Mouse (Mus musculus) G1E (cell line): ENCODE data around the gene Tagap. TPM values are rescaled to one million over a fixed set of nuclear protein-coding genes. Genes with fewer than 3 reads are reported as not detected.

ENCODE experiments used
- ATAC-seq: 2 replicates; pipeline ENCODE4 v1.8.0; 2016; ENCODE audit warnings: mild to moderate bottlenecking; ENCODE audit not compliant: insufficient number of reproducible peaks, poor library complexity, low FRiP score, severe bottlenecking; ENCODE audit errors: extremely low read depth
- DNase-seq: peaks from one replicate; pipeline ENCODE4 v3.0.0; 2012; ENCODE audit warnings: low spot score
- H3K27me3 ChIP-seq: 2 replicates; pipeline ENCODE4 v1.6.1; 2012; ENCODE audit warnings: mild to moderate bottlenecking, low read length, inconsistent platforms; ENCODE audit not compliant: insufficient read depth
- H3K36me3 ChIP-seq: replicated peaks from 2 replicates; pipeline ENCODE3; 2012; ENCODE audit warnings: mild to moderate bottlenecking, inconsistent platforms
- H3K4me1 ChIP-seq: 2 replicates; pipeline ENCODE4 v1.6.1; 2012; ENCODE audit warnings: low read depth, low read length, inconsistent platforms, mixed read lengths; ENCODE audit not compliant: insufficient read depth
- H3K4me3 ChIP-seq: 2 replicates; pipeline ENCODE4 v1.5.1; 2012; ENCODE audit warnings: low read depth, mild to moderate bottlenecking, inconsistent platforms, low read length, moderate library complexity, mixed read lengths
- H3K9me3 ChIP-seq: replicated peaks from 2 replicates; pipeline ENCODE4 v1.6.1; 2012; ENCODE audit warnings: inconsistent platforms
- CTCF ChIP-seq: IDR thresholded peaks from 2 replicates; pipeline ENCODE4 v1.5.1; 2012; ENCODE audit warnings: low read depth, low read length, inconsistent platforms, mixed read lengths
- GATA1 ChIP-seq: IDR thresholded peaks from 2 replicates; pipeline ENCODE4 v1.6.1; 2012; ENCODE audit warnings: borderline replicate concordance, low read length, inconsistent platforms, mixed read lengths
- GATA2 ChIP-seq: IDR thresholded peaks from 2 replicates; pipeline ENCODE4 v1.6.1; 2012; ENCODE audit warnings: low read depth, low read length, inconsistent platforms, borderline replicate concordance
- POLR2AphosphoS5 ChIP-seq: IDR thresholded peaks from 2 replicates; pipeline ENCODE4 v1.6.1; 2012; ENCODE audit warnings: low read depth, low read length, inconsistent platforms; ENCODE audit not compliant: insufficient replicate concordance
- TAL1 ChIP-seq: conservative IDR thresholded peaks from 2 replicates; pipeline ENCODE4 v1.6.1; 2012; ENCODE audit warnings: low read depth, low read length, inconsistent platforms, mixed read lengths
- polyA plus RNA-seq: library from polyadenylated mRNA; stranded (reverse); fragments of >175 nt; gene quantifications from 2 replicates; pipeline ENCODE4 v1.2.3, GENCODE M21; 2012
- total RNA-seq, 2 experiments: library from RNA; stranded (forward) in 1 of 2; stranded (reverse) in 1 of 2; fragments of 200-1000 nt in 1 of 2; fragments of >200 nt in 1 of 2; fragmentation: Nextera tagmentation in 1 of 2; gene quantifications; 2 replicates each; pipeline ENCODE4 v1.2.3; 2014 to 2017

Gene Tagap
- total and polyA plus RNA-seq, 3 experiments = 0.38 to 7.7 (median 6.1) TPM

- Histone ChIP-seq H3K4me1 (no peaks in the 10 kb centered on the region), H3K36me3 (no peaks in the 10 kb centered on the region), H3K4me3 (no peak overlapping the region), H3K9me3 (no peaks in the 10 kb centered on the region), H3K27me3 (peaks cover 10% of the 10 kb centered on the region)
- TF ChIP-seq POLR2AphosphoS5 (no peak), TAL1 (no peak), GATA1 (no peak), CTCF (no peak), GATA2 (no peak)
- no peak for DNase-seq
- ATAC-seq = no peak
These were observed 29.7 kb upstream of the Tagap start for GRCm38 (mm10) chr17:7896047-7896635.

- no peak overlapping the region for H3K4me3 ChIP-seq
- no peak for ATAC-seq
- H3K27me3 ChIP-seq = peaks cover 10% of the 10 kb centered on the region
- no peaks in the 10 kb centered on the region for H3K4me1 ChIP-seq
- H3K36me3 ChIP-seq = no peaks in the 10 kb centered on the region
- TF ChIP-seq POLR2AphosphoS5 (no peak), GATA2 (no peak), TAL1 (no peak), CTCF (no peak), GATA1 (no peak)
- DNase-seq = no peak
- H3K9me3 ChIP-seq = no peaks in the 10 kb centered on the region
These were observed 28.7 kb upstream of the Tagap start for GRCm38 (mm10) chr17:7897120-7897519.

- H3K4me1 ChIP-seq = no peaks in the 10 kb centered on the region
- no peak overlapping the region for H3K4me3 ChIP-seq
- no peaks in the 10 kb centered on the region for H3K9me3 ChIP-seq
- no peak for ATAC-seq
- no peak for TF ChIP-seq GATA2
- no peak for TF ChIP-seq POLR2AphosphoS5
- TF ChIP-seq GATA1 = no peak
- TF ChIP-seq CTCF = no peak
- no peak for TF ChIP-seq TAL1
- DNase-seq = no peak
- H3K36me3 ChIP-seq = no peaks in the 10 kb centered on the region
- peaks cover 10% of the 10 kb centered on the region for H3K27me3 ChIP-seq
These were observed 28.0 kb upstream of the Tagap start for GRCm38 (mm10) chr17:7897756-7898155.

- no peaks in the 10 kb centered on the region for H3K36me3 ChIP-seq
- ATAC-seq (no peak), DNase-seq (no peak)
- H3K4me3 ChIP-seq = no peak overlapping the region
- TF ChIP-seq GATA2 (no peak), TAL1 (no peak), GATA1 (no peak), CTCF (no peak), POLR2AphosphoS5 (no peak)
- no peaks in the 10 kb centered on the region for H3K9me3 ChIP-seq
- peaks cover 10% of the 10 kb centered on the region for H3K27me3 ChIP-seq
- H3K4me1 ChIP-seq = no peaks in the 10 kb centered on the region
These were observed 26.6 kb upstream of the Tagap start for GRCm38 (mm10) chr17:7899233-7899632.

GRCm38 (mm10) chr17:7899961-7900360 is 25.8 kb upstream of the Tagap start:
- no peaks in the 10 kb centered on the region for H3K4me1 ChIP-seq
- peaks cover 10% of the 10 kb centered on the region for H3K27me3 ChIP-seq
- no peak overlapping the region for H3K4me3 ChIP-seq
- DNase-seq (no peak), ATAC-seq (no peak)
- no peaks in the 10 kb centered on the region for H3K36me3 ChIP-seq
- H3K9me3 ChIP-seq = no peaks in the 10 kb centered on the region
- TF ChIP-seq GATA1 (no peak), GATA2 (no peak), CTCF (no peak), TAL1 (no peak), POLR2AphosphoS5 (no peak)

- peaks cover 3% of the 10 kb centered on the region; the same call in 1 of the 2 replicates for H3K27me3 ChIP-seq
- H3K9me3 ChIP-seq = no peaks in the 10 kb centered on the region
- no peak for DNase-seq
- TF ChIP-seq TAL1 (no peak), GATA1 (no peak), CTCF (no peak), GATA2 (no peak), POLR2AphosphoS5 (no peak)
- H3K36me3 ChIP-seq = no peaks in the 10 kb centered on the region
- H3K4me1 ChIP-seq = no peaks in the 10 kb centered on the region
- H3K4me3 ChIP-seq = no peak overlapping the region
- ATAC-seq = no peak
These were observed 24.3 kb upstream of the Tagap start for GRCm38 (mm10) chr17:7901536-7901935.

- ATAC-seq = no peak
- H3K27me3 ChIP-seq = 0 out of 2 replicates have a peak, but pooled peaks cover 3% of the 10 kb centered on the region
- H3K4me1 ChIP-seq = no peaks in the 10 kb centered on the region
- DNase-seq = no peak
- no peak overlapping the region for H3K4me3 ChIP-seq
- no peaks in the 10 kb centered on the region for H3K9me3 ChIP-seq
- no peaks in the 10 kb centered on the region for H3K36me3 ChIP-seq
- no peak for TF ChIP-seq GATA1
- TF ChIP-seq POLR2AphosphoS5 = no peak
- no peak for TF ChIP-seq GATA2
- TF ChIP-seq TAL1 = no peak
- no peak for TF ChIP-seq CTCF
These were observed 23.4 kb upstream of the Tagap start for GRCm38 (mm10) chr17:7902362-7902761.
